Mouse (Mus musculus) urinary bladder, postnatal 14 days (tissue): ENCODE results near the gene Lpo.

Experiments
- DNase-seq: peaks from one replicate; pipeline ENCODE4 v3.0.0; 2021; ENCODE audit warnings: low spot score

Gene Lpo

DNA sequence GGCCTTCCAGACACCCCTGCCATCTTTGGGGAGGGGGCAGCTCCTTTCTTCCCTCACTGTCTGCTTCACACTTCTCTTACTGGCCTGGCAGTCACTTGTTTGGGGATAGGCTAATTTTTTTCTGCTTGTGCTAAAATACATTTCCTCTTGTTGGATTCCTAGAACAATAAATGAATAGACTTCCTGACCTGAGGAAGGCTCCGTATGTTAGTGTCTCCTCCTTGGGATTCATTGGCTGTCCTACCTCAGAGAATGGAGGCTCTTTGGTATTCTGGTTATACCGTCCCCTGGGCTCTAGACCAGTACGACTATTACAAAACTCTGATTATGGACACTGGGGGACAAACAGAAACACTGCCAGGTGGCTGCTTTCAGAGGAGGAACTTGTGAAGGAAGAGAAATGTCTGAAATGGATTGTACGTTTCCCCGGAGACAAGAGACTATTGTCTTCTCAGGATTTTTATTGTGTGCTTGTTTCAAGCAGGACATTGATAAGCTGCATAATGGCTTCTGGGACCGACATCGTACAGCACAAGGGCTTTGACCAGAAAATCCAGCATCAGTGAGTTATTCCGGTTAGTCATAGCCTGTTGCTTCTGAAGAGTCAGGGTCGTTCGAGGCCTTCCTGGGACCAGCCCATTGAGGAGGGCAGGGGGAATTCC is at the start of gene Lpo:
Gene Lpo, minus strand, starts transcription at position 51 of the 662 bp plus-strand sequence.
- no peak for DNase-seq

DNA sequence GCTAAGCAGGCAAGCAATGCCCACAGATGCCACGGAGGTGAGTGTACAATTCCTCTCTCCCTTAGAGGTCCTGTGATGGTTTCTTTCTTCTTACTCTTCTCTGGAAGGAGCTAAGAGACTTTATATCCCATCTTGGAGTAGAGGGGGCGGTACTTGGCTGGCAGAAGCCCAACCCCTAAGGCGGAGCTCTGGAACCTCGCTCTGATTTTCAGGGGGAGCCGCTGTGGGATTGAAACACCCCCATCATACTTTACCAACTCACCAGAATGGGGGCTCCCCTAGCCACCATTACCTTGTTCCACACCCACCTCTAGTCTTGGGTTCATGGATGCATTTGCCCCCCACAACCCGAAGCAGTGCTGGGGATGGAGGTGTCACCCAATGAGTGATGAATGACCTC is 47.3 kb upstream of the Lpo start, which contains the start of gene Epx:
Gene Epx, minus strand, starts transcription at position 101 of the 400 bp plus-strand sequence.
- no peak for DNase-seq

DNA sequence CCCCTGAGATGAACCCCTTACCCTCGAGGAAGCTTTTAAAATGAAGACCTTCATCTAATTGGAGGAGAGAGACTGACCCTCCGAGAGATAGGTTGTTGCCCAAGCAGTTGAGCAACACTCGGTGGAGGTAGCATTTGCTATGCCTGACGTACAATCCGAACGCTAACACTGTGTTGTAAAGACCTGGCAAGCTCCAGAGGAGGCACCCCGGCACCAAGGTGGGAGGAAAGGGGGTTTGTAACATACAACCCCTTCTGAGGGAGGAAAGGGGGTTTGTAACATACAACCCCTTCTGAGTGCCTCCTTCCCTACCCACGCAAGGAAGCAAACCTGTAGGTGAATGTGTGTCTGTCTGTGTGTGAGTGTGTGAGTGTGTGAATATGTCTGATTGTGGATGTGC is 43.7 kb upstream of the Lpo start:
- DNase-seq: no peak

DNA sequence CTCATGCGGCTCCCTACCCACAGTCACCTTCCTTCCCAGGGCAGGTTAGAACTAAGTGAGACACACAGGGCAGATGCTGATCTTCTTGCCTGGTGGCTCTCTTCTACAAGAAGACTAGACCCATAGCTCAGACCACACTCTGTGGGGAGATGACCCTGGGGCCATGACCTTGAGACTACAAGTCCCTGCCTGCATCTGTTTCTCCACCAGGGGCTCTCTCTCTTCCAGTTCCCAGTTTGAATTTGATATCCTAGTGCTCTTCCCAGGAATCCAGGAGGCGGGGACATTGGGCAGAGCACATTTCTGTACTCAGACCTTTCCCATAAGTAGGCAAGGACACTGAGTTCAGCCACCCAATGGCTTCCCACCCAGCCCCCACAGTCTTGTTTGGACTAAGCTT is 42.0 kb upstream of the Lpo start:
- DNase-seq: no peak

DNA sequence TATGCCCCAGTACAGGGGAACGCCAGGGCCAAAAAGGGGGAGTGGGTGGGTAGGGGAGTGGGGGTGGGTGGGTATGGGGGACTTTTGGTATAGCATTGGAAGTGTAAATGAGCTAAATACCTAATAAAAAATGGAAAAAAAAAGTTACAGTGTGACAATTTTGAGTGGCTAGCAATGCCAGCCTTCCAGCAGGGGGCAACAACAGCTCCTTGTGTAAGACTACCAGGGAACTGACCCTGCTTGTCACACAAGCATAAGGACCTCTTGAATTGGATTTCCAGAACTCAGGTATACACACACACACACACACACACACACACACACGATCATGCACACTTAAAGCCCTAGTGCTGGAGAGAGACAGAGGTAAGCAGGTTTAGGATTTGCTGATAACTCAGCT is 38.8 kb upstream of the Lpo start:
- DNase-seq: peak; percentile 28

DNA sequence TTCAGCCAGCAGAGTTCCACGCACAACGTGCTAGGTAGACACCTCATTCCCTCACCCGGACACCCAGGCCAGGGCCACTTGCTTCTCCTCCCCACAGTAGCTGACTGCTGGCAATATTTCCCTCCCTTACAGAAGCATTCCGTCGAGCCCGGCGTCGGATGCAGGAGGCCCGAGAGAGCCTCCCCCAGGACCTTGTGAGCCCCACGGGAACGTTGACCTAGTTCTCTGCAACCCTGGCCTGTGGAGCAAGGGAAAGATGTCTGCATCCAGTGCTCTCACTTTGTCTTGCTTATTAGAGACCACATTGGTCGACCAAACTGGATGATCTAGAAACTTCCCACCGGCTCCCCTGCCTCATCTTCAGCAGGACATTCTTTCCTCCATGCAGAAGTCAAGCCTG is 34.7 kb upstream of the Lpo start:
- no peak for DNase-seq

DNA sequence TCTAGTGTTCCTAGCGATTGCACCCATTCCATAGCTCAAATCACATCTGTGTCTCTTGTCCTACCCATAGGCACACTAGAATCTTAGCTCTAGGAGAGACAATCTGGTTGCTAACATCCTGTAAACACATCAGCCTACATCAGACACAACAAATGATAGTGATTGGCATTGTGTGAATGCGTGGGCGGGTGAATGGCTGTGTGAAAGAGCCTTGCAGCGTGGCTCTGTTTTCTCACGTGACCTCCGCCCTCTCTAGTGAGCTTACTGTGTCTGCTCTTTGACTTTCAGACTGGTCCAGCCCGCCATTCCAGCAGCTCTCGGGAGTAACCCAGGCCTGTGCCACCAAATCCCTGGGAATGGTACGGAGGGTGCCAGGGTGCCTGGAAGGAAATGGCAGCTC is 32.3 kb upstream of the Lpo start:
- no peak for DNase-seq

DNA sequence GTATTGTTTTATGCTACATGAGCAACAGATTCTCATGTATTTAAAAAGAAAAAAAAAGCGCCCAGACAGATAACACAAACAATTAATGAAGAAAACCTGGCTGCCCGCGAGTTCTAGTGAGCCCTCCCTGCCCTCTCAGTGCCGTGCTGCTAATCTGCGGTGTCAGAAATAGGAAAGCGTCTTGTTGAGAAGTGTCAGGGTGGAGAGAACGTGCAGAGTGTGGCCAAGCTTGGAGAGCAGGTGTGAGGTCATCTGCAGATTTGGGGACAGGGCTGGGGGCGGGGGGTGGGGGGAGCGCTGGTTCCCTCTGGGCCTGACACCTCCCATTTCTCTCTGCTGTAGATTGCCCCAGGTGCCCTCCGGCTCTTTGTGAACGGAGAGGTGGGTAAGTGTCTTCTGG is 31.2 kb upstream of the Lpo start:
- no peak for DNase-seq

DNA sequence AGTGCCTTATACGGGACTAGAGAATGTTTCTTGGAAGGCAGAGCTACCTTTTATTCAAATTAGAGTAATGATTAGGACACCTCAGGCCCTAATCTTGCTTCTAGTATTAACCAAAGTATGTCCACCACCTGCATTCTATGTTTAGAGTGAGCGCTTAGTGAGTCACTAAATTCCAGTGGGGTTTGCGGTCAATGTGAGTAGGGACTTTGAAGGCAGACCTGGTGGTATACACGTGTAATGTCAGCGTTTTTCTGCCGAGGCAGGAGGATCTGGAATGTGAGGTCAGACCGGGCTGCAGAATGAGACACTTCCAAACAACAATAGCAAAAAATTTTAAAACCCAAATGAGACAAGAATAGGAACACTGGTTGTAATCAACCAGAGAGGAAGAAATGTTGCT is 26.5 kb upstream of the Lpo start:
- DNase-seq: no peak

DNA sequence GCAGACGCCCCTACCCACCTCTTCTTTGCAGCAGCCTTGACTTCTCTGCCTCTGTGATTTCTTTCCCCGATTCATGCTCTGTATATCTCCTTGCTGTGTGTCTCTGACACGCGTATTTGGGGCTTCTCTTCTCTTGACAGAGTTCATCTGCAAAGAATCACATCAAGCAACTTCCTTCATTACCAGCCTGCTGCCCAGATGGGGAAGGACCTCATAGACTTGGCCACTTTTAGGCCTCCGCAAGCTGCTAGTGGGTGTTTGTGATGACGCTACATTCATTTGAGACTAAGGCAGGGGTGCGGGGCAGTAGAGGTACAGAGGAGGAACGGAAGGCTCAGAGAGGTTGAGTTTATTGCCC is 25.5 kb upstream of the Lpo start:
- no peak for DNase-seq

DNA sequence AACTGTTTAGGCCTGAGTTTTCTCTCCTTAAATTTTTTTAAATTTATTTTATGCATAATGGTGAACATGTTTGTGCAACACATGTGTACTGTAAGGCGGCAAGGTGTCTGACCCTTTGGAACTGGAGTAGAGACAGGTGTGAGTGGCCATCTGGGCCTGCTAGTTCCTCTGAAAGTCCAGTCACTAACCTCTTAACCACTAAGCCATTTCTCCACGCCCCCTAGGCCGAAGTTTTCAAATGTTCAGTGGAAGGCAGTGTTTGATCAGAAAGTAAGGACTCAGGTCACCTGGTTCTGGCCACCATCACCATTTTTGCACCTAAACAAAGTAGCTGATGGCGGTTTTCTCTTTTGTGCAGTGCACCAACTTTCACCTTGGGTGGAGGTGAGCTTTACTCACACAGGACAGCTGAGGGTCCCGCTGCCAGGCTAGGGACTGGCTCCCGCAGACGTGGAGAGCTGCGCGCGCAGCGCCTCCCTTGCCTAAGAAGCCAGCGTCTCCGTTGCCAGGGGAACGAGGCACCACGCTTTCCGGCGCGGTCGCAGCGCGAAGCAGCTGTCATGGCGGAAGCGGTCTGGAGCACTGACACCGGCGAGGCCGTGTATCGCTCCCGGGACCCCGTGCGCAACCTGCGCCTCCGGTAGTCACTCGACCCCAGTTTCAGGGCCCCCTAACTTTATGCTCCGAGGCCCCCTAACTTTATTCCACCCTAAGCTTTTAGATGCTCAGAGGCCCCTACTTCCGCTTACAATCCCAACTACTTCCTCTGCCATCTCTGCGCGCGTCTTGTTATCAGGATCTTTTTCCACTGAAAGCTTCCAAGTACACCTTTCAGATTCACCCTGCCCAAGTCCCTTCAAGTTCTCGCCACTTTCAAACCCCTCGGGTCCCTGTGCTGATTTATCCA is 24.9 kb upstream of the Lpo start, which contains the start of gene Mks1:
Gene Mks1, plus strand, starts transcription at position 526 of the 907 bp plus-strand sequence.
- DNase-seq: peak; percentile 92

DNA sequence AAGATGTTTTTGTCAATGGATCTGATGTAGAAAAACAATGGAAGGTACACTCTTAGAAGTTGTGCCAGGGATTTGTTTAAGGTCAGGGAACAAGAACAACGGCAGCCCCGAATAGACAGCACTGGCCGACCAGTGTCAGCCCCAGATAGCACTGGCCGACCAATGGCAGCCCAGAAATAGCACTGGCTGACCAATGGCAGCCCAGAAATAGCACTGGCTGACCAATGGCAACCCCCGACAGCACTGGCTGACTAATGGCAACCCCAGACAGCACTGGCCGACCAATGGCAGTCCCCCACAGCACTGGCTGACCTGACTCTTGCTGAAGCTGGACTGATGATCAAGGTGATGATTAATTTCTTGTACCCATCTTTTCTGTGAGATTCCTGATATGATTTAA is 19.8 kb upstream of the Lpo start:
- no peak for DNase-seq

DNA sequence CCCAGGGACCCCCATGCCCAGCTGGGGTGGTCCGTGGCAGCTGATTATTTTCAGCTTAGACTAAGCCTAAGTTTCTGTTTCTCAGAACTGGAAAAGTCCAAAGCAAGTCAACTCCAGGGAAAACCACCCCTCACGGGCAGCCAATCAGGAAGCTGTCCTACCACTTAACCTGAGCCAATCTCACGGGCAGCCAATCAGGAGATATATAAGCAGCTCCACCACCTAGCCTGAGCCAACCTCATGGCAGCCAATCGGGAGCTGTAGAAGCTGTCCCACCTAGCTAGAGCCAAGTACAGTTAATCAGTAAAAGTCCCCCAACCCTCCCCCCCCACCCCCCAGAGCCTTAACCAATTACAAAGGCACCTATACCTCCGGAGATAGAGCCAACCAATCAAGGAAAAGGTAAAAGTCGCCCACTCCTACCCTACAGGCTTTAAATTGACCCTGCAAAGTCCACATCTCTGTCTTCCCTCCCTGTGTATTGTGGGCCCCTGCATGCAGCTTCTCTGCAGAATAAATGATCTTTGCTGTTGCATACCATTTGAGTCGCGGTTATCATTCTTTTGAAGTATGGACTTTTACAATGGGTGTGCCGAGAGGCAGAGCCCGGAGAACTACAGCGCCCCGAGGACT is 19.0 kb upstream of the Lpo start:
- no peak for DNase-seq

DNA sequence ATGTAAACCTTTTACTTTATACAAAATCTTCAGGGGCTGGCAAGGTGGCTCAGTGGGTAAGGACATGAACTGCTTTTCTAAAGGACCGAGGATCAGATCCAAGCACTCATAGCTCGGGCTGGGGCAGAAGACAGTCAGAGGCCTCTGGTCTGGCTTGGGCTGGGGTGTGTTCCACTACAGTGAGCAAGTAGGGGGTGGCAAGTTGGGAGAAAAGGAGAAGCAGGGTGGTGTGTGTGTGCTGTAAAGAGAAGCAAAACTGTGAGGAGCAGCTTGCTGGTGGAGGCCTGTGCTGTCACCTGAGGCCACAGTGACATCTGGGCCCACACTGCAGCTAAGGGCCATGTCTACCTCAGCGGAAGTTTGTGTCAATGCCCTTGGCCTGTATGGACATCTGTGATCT is 13.3 kb upstream of the Lpo start:
- no peak for DNase-seq

DNA sequence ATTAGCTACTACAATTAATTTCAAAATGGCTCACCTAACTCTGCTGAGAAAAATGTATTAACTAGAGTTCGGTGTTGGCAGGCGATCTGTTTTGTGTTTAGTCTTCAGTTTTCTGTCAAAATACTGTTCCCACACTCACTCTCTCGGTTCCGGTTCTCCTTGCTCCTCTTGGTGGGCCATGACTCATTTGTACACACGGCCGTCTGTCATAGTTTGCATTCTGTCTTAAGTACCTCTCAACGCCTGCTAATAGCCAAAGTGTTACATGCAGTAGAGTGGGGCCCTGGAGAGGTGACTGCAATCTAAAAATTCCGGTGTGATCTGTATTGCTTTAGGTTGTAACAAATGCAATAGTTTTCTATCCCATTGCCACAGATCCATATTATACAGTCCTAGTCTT is 12.6 kb upstream of the Lpo start:
- DNase-seq: no peak

DNA sequence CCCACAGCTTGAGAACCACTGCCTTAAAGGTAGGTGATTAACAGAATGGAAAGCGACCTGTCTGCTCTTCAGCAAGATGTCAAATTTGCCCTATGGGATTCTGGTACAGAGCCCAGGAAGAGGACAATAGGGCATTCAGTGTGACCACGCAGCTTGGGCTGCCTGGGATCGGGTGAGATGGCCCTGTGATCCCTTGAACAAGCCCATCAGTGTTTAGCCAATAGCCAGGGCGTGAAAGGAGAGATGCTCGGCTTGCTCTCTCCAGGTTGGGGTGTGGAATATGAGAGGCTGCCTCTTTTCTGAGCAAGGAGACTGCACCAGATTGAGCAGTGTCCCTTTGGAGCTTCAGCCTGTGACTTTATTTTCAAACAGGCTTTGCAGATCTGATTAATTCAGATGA is 6.6 kb downstream of the Lpo start:
- no peak for DNase-seq

DNA sequence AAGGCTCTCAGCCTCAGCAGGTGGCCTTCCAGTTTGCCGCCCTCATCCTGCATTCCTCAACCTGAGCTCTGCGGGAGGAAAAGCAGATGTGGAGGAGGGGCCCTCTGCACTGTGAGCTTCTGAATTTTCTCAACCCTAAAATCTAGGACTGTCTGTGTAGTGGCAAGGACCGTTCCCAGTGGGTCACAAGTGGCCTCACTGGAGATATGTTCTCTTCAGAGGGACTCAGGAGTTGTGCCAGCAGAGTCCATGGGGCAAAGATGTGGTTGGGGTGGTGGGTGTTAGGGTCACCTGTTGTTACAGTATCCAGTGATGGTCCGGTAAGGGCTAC is 10.7 kb downstream of the Lpo start:
- no peak for DNase-seq

DNA sequence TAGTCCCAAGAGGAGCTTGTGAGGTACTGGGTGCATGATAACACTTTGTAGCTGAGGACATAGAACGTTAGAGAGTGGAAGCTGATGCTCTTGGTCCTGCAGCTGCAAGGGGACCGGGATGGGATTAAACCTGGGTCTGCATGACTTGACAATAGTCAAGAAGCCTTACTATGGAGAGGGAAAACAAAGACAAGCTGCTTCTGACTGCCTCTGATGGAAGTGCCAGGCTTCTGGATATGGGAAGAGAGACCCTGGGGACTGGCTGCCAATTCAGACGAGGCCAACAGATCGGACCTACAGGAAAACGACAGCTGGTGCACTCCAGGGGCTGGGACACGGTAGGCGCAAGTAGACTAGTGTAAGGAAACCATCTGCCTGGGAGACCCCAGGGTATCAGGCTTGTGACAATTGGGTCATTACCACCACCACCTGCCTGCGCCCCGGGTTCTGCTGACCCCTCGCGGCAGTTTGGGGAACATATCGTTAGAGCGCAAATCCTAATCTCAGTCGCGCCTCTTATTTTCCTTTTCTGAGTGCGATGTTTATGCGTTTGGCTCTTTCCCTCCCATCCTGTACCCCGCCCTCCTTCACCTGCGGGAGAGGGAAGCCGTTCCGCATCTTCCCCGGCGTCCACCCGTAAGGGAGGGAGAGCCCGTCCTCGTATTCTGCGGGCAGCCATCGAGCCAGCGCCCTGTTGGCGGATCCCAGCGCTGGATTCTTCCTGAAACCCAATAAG is 11.2 kb downstream of the Lpo start:
- peak; percentile 35 for DNase-seq

DNA sequence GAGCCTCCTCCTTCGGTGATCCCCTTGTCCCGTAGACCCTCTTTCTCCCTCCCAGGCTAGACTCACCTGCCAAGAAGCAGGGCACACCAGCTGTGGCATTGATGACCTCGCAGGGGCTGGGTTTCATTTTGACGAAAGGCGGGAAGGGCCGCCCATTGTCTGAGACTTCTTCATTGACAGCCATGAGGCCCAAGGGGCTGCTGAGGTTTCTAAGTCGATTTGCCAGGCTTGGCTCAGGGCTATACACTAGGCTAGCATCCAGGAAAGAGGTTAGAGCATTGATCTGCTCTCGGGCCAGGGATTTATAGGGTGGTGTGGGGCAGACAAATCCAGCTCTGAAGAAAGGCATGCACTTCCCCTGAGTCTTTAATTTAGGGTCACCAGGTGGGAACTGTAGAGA is 13.3 kb downstream of the Lpo start:
- no peak for DNase-seq

DNA sequence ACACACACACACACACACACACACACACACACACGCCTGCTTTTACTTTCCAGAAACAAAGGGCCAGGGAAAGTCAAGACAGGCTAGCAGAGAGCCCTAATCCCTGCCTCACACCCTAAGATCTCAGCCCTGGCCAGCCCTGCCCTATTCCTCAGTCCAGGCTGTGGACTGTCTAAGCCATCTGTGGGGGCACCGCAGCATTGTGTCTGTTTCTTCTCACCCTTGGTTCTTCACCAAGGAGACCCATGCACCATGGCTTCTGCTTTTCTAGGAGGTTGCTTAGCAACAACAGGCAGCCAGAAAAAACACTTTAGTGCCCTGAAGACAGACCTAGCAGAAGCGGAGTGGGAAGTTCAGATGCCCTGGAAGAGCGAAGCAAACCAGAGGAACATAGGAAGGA is 16.7 kb downstream of the Lpo start:
- DNase-seq: no peak

DNA sequence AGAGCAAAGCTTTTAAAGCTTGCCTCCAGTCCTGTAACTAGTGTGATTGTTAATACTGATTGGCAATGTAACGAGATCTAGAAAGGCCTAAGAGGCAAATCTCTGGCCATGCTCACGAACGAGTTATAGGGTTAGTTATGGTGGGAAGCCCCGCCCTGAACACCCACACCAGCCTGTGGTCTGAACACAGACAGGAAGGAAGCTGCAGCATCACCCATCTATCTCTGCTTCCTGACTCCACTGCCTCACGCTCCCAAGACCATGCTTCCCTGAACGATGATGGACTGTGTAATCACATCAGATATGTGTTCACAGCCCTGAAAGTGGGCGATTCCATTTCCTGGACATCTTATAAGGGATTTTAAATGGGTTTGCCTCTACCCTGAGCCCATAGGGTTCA is 19.9 kb downstream of the Lpo start:
- DNase-seq: no peak

DNA sequence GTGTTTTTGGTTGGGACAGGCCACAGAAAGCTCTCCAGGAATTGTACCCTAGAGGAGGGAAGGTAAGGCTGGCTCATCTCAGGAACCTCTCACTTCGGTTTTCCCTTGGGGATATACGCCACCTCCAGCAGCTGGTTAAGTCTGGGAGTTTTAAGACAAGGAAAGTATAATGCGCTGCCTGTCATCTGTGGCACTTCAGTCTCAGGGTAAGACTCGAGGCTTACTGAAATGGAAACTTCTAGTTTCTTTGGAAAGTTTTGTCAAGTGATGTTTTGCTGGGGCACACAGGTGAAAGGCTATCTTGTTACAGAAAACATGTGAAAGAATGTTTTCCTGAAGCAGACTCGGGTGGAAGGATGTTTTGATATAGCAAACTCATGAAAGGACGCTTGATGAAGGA is 20.7 kb downstream of the Lpo start:
- no peak for DNase-seq

DNA sequence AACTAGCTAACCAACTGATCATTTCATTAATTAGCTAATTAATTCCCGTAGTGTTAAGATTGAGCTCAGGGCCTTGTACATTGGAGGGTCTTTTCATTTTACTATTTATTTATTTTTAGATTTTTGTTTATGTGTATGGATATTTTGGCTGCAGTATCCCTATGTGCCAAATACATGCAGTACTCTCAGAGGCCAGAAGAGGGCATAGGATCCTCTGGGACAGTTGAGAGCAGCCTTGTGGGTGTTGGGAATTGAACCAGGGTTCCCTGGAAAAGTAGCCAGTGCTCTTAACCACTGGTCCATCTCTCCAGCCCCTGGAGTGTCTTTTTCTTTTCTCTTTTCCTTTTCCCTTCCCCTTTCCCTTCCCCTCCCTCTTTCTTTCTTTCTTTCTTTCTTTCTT is 22.6 kb downstream of the Lpo start:
- DNase-seq: peak; percentile 27
